Mouse (Mus musculus) ES-E14 (cell line): ENCODE data around the gene Pram1. TPM values are rescaled to one million over a fixed set of nuclear protein-coding genes. Genes with fewer than 3 reads are reported as not detected.

ENCODE experiments used
- DNase-seq: peaks from one replicate; pipeline ENCODE4 v3.0.0-alpha.2; 2013; ENCODE audit warnings: low read depth, low spot score
- H3K27ac ChIP-seq: 2 replicates; pipeline ENCODE4 v1.5.1; 2012; ENCODE audit warnings: low read depth, mild to moderate bottlenecking, low read length, moderate library complexity, mixed read lengths; ENCODE audit not compliant: poor library complexity, insufficient read depth, severe bottlenecking
- H3K36me3 ChIP-seq: 2 replicates; pipeline ENCODE4 v1.6.1; 2012; ENCODE audit warnings: mild to moderate bottlenecking, low read length, moderate library complexity, mixed read lengths; ENCODE audit not compliant: control insufficient read depth, poor library complexity, insufficient read depth, severe bottlenecking
- H3K4me1 ChIP-seq, 2 experiments: fragments of 150-350 bp in 1 of 2; sonication (generic) in 1 of 2; 2 replicates each; pipeline ENCODE4 v1.6.1; 2012; ENCODE audit warnings: low read length in 2 of 2, mild to moderate bottlenecking in 1 of 2, mixed read lengths in 1 of 2; ENCODE audit not compliant: control insufficient read depth in 2 of 2, insufficient read depth in 2 of 2, poor library complexity in 1 of 2
- H3K4me3 ChIP-seq, 2 experiments: fragments of 150-350 bp in 1 of 2; sonication (generic) in 1 of 2; 2 replicates each; pipeline ENCODE4 v1.5.1; 2012; ENCODE audit warnings: low read length in 2 of 2, low read depth in 1 of 2, mild to moderate bottlenecking in 1 of 2, mixed read lengths in 1 of 2; ENCODE audit not compliant: insufficient read depth in 1 of 2, poor library complexity in 1 of 2, severe bottlenecking in 1 of 2
- H3K9ac ChIP-seq: 2 replicates; pipeline ENCODE4 v1.6.1; 2012; ENCODE audit warnings: low read depth, mild to moderate bottlenecking, low read length, mixed read lengths; ENCODE audit not compliant: poor library complexity, insufficient read depth, severe bottlenecking
- H3K9me3 ChIP-seq: fragments of 150-350 bp; sonication (generic); 2 replicates; pipeline ENCODE4 v1.6.1; 2012; ENCODE audit warnings: low read depth, mild to moderate bottlenecking, low read length; ENCODE audit not compliant: control insufficient read depth, insufficient read depth
- CHD2 ChIP-seq: IDR thresholded peaks from 2 replicates; pipeline ENCODE4 v1.6.1; 2014; ENCODE audit warnings: mild to moderate bottlenecking, low read depth, low read length, inconsistent platforms
- HCFC1 ChIP-seq: IDR thresholded peaks from 2 replicates; pipeline ENCODE4 v1.6.1; 2012; ENCODE audit warnings: low read length, inconsistent platforms, borderline replicate concordance; ENCODE audit not compliant: insufficient read depth
- MAFK ChIP-seq: IDR thresholded peaks from 2 replicates; pipeline ENCODE4 v1.6.1; 2014; ENCODE audit warnings: mild to moderate bottlenecking, low read depth, low read length, inconsistent platforms; ENCODE audit not compliant: insufficient read depth
- ZC3H11A ChIP-seq: IDR thresholded peaks from 2 replicates; pipeline ENCODE4 v1.6.1; 2012; ENCODE audit warnings: low read depth, mild to moderate bottlenecking, inconsistent platforms, low read length, borderline replicate concordance
- ZNF384 ChIP-seq: IDR thresholded peaks from 2 replicates; pipeline ENCODE4 v1.6.1; 2012; ENCODE audit warnings: low read depth, low read length, inconsistent platforms
- in situ Hi-C, 2 experiments: fragments of 600-800 bp; cut with MboI; formaldehyde crosslinking; loops; one replicate each; pipeline ENCODE4 v1.15.1; 2025; ENCODE audit warnings: low sequenced_read_pairs in 2 of 2, inconsistent platforms in 1 of 2; ENCODE audit not compliant: unreplicated experiment in 2 of 2
- total RNA-seq: library from RNA; depleted of rRNA; stranded (reverse); fragments of 300-350 nt; gene quantifications from 2 replicates; pipeline ENCODE4 v1.2.3, GENCODE M21; 2012; rRNA removed

Gene Pram1
- 0.45 and 0.69 TPM in 2 replicates for total RNA-seq

- Histone ChIP-seq H3K36me3 (no peaks in the 10 kb centered on the region), H3K27ac (no peak within 1 kb of the TSS), H3K9ac (no peak within 1 kb of the TSS), H3K4me3 (no peak within 1 kb of the TSS), H3K9me3 (no peaks in the 10 kb centered on the region), H3K4me1 (peaks cover 6 to 9% of the 10 kb centered on the region in 2 experiments; a peak in 3 of 4 replicates)
- DNase-seq: no peak
- in situ Hi-C loops: no loop called here
- no peak for TF ChIP-seq ZNF384
- no peak for TF ChIP-seq HCFC1
- no peak for TF ChIP-seq MAFK
Measured at GRCm38 (mm10) chr17:33637516-33638276, at the start of gene Pram1. Pram1 (plus strand) TSS chr17:33638056.

- H3K9ac ChIP-seq: no peak overlapping the region
- no peaks in the 10 kb centered on the region for H3K36me3 ChIP-seq
- no peak overlapping the region for H3K27ac ChIP-seq
- H3K4me3 ChIP-seq: no peak overlapping the region
- no peak for DNase-seq
- no peak for TF ChIP-seq CHD2
- TF ChIP-seq ZC3H11A: peak; percentile 64; the same call in 1 of the 2 replicates
- no peak for TF ChIP-seq MAFK
- TF ChIP-seq HCFC1: no peak
- 0 out of 2 replicates have a peak, but pooled peaks have one; percentile 23 for TF ChIP-seq ZNF384
- no peaks in the 10 kb centered on the region for H3K9me3 ChIP-seq
- in situ Hi-C loops: no loop called here
- H3K4me1 ChIP-seq: peaks cover 5 to 15% of the 10 kb centered on the region in 2 experiments
Measured at GRCm38 (mm10) chr17:33597271-33597670, 40.6 kb upstream of the Pram1 start.

GRCm38 (mm10) chr17:33598506-33598905 lies 39.4 kb upstream of the Pram1 start:
- in situ Hi-C loops: no loop called here
- H3K27ac ChIP-seq: peak overlapping the region; percentile 59
- H3K36me3 ChIP-seq: no peaks in the 10 kb centered on the region
- H3K4me3 ChIP-seq: peak overlapping the region; percentile 17 to 50; a peak in 3 of 4 replicates
- no peaks in the 10 kb centered on the region for H3K9me3 ChIP-seq
- H3K9ac ChIP-seq: peak overlapping the region; percentile 59
- DNase-seq: no peak
- TF ChIP-seq HCFC1: no peak
- no peak for TF ChIP-seq ZNF384
- TF ChIP-seq ZC3H11A: no peak
- no peak for TF ChIP-seq MAFK
- TF ChIP-seq CHD2: no peak
- H3K4me1 ChIP-seq: peaks cover 5 to 15% of the 10 kb centered on the region in 2 experiments

GRCm38 (mm10) chr17:33599836-33600475 lies 37.9 kb upstream of the Pram1 start:
- H3K27ac ChIP-seq: peak overlapping the region; percentile 87
- no peaks in the 10 kb centered on the region for H3K9me3 ChIP-seq
- 0 out of 2 replicates have a peak overlapping the region, but pooled peaks have one; percentile 16 for H3K9ac ChIP-seq
- H3K36me3 ChIP-seq: no peaks in the 10 kb centered on the region
- no peak overlapping the region for H3K4me3 ChIP-seq
- in situ Hi-C loops: no loop called here
- peak; percentile 86 for DNase-seq
- peaks cover 5 to 15% of the 10 kb centered on the region in 2 experiments for H3K4me1 ChIP-seq
- peak; percentile 98 for TF ChIP-seq ZNF384
- no peak for TF ChIP-seq HCFC1
- peak; percentile 81 for TF ChIP-seq CHD2
- TF ChIP-seq MAFK: peak; percentile 49; the same call in 1 of the 2 replicates
